Mouse (Mus musculus) CD8-positive naive resting alpha-beta T cell, adult 2 months (primary cell): ENCODE results near the gene Csrnp1.

ENCODE experiments used
- DNase-seq, 2 experiments: peaks; one replicate each; pipeline ENCODE4 v3.0.0; 2022; ENCODE audit warnings: low read depth in 2 of 2, low spot score in 2 of 2

The Csrnp1 gene

GRCm38 (mm10) chr9:120005936-120006335 lies 21.5 kb upstream of the Csrnp1 start:
- no peak for DNase-seq

DNA sequence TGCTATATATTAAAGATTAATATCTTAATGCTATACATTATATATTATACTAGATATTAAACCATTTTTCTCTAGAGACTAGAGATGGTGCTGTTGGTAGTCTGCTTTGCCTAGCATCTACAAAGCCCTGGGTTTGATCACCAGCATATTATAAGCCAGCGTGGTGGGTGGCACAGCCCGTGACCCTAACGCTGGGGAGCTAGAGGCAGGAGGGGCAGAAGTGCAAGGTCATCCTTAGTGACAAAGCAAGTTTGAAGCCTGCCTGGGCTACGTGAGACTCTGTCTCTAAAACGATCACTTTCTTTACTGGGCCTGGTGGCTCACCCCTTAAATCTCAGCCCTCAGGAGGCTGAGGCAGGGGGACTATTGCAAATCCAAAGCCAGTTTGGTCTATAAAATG lies 18.4 kb upstream of the Csrnp1 start:
- no peak for DNase-seq

- DNase-seq: peak in 1 of 2 experiments; percentile 56
These were observed 17.7 kb upstream of the Csrnp1 start for GRCm38 (mm10) chr9:120001945-120002725.

DNA sequence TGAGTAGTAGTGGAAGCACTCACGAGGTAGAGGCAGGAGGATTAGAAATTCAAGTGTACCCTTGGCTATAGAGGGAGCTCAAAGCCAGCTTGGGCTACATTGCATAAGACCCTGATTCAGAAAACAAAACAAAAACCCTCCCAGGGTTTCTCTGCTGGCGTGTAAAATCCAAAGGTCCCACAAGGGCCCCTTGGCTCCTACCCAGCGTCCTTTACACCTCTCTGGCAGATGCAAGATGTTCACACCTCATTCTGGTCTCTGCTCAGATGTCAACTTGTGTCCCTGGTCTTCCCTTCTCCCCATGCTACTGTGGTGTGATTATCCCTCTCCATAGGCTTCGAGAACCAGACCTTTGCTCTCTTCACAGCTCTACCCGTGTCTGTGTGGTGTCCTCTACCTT lies 16.3 kb upstream of the Csrnp1 start:
- DNase-seq: no peak

DNA sequence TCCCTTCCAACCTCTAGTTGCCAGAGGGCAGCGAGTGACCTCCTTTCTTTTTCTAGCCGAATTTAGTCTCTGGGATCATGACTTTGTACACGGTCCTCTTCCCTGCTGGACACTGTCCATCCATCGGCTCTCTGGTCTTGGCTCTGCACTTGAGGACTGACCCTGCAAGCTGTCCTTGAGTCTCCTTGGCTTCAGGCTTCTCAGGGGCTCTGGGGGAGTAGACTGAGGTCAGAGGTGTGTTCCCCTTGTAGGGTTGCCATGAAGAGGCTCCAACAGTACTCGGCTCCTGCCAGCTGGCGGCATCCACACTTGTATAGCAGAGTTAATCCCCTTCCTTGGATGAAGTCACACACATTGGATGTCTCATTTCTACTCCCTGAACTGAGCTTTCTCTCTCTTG lies 15.2 kb upstream of the Csrnp1 start:
- DNase-seq: no peak

DNA sequence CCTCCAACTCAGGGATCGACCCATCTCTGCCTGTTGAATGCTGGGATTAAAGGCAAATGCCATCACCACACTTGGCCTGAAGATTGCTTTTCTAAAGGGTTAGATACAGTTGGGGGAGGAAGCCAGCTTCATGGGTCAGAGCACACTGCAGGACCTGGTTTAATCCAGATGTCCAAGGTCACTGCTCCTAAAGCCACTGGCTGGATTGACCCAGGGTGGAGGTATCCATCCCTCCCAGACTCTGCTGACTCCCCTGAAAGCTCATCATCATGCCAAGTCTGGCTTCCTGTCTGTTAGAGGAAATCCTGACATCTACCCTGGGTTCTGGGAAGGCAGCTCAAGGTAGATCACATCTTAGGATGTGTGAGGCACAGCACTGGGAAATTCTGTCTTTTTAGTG lies 14.3 kb upstream of the Csrnp1 start:
- no peak for DNase-seq

DNA sequence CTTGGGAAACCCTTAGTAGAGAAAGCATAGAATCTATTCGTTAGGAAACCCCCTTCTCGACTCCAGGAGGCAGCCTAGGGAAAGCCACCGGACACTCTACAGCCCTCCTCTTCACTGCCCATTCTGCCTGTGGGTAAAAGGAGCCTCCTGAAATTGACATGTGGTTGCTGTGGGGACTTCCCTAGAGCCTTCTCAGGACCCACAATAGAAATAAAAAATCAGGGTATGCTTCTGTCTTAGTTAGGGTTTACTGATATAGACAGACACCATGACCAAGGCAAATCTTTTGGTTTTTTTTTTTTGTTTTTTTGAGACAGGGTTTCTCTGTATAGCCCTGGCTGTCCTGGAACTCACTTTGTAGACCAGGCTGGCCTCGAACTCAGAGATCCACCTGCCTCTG lies 11.6 kb upstream of the Csrnp1 start:
- no peak for DNase-seq

- no peak for DNase-seq
These were observed 9.7 kb upstream of the Csrnp1 start for GRCm38 (mm10) chr9:119994207-119994606.

DNA sequence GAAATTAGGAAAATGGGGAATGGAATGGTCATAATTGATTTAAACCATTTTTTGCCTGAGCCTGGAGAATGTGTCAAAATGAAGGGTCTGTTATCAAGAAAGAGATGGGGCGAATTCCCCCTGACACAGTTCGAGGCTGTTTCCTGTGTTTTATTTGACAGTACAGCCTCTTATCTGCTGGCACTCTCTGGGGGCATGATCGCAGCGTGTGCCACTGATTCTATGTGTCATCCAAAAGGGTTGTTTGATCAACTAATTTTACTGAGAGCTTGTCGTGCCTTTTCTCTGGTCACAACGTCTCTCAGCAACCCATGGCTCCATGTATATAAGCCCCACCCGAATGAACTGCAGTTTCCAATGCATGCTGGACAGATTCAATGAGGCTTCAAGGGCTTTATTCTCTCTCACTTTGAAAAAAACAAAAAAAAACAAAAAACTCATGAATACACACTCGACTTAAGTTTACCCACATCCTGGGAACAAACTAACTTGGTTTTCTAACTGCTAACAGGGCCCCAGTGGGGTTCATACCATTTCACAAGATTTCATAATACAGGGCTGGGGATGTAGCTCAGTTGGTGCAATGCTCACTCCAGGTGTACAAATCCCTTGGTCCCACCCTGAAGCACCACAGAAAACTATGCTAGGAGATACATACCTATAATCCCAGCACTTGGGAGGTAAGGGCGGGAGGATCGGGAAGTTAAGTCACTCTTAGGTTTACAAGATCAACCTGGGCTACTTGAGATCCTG lies 8.8 kb upstream of the Csrnp1 start:
- DNase-seq: no peak

- DNase-seq: no peak
These were observed 6.9 kb upstream of the Csrnp1 start for GRCm38 (mm10) chr9:119991310-119991709.

DNA sequence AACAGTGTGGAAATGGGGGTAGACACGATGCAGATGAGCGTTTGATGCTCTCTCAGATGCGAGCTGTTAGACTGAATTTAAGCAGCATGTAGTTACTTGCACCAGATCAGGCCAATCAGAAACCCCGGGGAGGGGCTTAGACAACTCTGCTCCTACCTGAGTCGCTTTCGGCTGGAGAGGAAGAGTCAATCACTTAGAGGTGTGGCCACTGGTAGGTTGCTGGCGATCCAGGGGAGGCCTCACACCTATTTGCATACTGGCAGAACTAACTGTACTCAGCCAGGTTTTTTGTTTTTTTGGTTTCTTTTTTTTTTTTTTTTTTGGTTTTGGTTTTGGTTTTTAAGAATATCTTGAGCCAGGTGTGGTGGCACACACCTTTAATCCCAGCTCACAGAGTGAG lies 3.8 kb upstream of the Csrnp1 start:
- no peak for DNase-seq

- no peak for DNase-seq
These were observed 1.6 kb upstream of the Csrnp1 start for GRCm38 (mm10) chr9:119985881-119986574.

DNA sequence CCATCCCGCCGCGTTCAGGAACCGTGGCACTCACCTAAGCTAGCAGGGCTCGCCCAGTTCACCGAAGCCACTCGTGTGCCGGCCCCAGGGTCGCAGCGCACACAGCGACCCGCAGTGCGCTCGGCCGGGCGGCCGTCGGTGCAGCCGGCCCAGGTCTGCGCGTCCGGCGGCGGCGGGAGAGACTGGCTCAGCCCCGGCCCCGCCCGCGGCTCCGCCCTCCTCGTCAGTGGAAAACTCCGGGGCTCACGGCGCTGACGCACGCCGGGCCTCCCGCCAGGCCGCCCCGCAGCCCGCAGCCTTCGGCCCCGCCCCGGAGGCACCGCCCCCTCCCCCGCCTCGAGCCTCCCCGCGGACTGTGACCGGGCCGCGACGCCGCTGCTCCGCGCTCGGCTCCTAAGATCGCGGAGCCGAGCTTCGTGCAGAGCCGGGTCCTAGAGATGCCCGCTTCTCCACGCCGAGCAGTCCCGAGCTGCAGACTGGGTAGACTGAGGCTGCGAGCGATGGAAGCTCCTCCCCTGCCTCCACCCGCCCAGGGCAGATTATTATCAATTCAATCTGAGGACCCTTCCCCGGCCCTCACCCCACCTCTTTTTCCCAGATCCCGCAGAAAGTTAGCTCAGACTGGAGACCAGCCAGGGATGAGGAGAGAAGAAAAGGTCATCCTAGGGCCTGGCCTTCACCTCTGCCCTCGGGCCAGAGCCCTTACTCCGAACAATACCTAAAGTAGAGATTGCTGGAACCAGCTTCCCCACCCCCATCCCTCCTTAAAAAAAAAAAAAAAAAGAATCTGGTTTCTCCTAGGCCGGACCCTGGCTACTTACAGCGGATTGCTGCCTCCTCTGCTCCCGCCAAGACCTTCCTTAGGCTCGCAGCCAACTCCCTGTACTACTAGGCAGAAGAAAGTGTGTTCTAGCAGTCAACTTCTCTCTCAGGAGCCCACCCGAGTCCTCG lies 598 bp downstream of the Csrnp1 start:
- peak; percentile 49 to 53 for DNase-seq

GRCm38 (mm10) chr9:119982956-119983551 lies 1.4 kb downstream of the Csrnp1 start:
- peak; percentile 54 to 57 for DNase-seq

- DNase-seq: peak; percentile 63 to 74
These were observed 2.1 kb downstream of the Csrnp1 start for GRCm38 (mm10) chr9:119982241-119982811.

DNA sequence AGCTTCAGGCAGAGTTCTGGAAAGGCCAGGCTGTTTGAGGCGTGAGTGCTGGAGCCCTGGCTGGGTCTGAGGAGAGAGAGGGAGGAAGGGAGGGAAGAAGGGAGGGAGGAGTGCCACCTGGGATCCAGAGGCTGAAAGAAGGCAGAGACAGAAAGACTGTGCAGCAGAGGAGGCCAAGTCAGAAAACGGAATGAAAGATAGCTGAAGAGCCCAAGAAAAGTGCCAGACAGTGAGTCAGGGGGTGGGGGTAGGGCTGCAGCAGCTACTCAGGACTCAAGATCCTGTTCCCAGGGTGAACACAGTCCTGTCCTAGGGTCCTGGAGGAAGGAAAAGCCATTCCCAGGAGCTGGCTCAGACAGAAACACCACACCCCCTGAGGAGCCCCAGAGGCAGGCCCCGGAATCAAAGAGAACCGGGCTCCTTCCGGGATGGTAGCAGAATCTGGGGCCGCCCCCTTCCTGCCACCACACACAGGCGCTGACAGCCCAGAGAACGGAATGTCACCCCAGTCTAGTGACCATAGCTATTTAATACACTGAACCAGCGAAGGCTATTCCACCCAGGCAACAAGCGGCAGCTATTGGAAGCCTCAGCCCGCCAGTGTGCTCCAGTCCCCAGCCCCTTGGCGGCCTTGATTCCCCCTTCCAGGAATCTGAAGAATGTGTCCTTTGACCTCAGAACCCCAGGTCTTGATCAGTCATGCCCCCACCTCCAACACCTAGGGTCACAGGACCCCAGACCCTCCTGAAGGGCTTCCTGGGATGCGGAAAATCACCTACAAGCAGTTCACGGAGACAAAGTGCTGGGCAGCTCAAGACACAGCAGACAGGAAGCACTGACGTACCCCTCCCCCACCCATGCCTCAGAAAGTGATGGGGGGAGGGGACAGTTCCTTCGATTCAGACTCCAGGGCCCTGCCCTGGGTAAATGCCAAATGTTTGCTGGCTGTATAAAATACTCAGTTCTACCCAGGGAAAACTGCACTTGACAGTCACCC lies 3.0 kb downstream of the Csrnp1 start:
- DNase-seq: peak; percentile 58 to 67

GRCm38 (mm10) chr9:119980770-119981182 lies 3.7 kb downstream of the Csrnp1 start:
- no peak for DNase-seq

DNA sequence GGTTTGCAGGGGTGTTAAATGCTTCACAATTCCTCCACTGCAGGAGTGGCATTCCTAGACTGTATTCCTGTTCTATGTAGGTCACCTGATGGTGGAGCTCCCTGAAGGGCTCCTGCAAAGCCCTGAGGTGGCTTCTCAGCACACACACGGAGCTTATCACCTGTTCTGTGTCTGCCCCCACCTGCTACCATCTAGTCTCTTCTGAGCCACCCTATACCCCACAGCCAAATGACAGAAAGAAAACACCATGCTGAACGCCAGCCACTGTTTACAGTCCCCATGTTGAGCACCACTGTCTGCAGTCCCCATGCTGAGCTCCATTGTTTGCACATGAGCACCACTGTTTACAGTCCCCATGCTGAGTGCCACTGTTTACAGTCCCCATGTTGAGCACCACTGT lies 4.7 kb downstream of the Csrnp1 start:
- no peak for DNase-seq
